Mouse (Mus musculus): ENCODE measurements around the gene Gm20431.

Gene Gm20431

DNA sequence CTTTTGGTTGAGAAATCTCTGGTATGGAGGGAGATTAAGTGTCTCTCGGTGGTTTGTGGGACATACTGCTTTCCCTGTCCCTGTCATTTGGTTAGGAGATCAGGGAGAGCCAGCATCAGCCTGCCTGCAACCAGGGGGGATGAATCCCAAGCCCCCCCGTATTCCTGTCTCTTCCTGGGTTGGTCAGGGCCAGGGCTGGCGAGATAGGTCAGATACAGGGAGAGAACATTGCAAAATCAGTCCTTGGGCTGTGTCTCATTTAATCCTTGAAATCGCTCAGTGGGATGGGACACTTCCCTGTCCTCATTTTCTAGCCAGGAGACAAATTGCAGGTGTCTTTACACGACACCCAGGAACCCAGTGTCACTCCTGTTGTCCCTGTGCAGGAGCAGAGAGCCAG, 38.7 kb upstream of the Gm20431 start:
- Histone ChIP-seq H3K4me1 (replicated peaks; ENCODE audit: low read depth, low read length) (no peaks in the 10 kb centered on the region), H3K27me3 (ENCODE audit: insufficient read depth, low read length) (peaks cover 23% of the 10 kb centered on the region), H3K4me3 (replicated peaks; ENCODE audit: low read length) (no peak overlapping the region), H3K9me3 (ENCODE audit: low read length) (peaks cover 7% of the 10 kb centered on the region), H3K36me3 (ENCODE audit: insufficient read depth, low read length) (no peaks in the 10 kb centered on the region)
- TF ChIP-seq CTCF (conservative IDR thresholded peaks at IDR 0.05; ENCODE audit: low read length), result no peak
- TF ChIP-seq NANOG (IDR thresholded peaks at IDR 0.05; ENCODE audit: borderline replicate concordance, low read length), result no peak
- TF ChIP-seq POU5F1 (IDR thresholded peaks at IDR 0.05; ENCODE audit: borderline replicate concordance, low read length), result no peak

DNA sequence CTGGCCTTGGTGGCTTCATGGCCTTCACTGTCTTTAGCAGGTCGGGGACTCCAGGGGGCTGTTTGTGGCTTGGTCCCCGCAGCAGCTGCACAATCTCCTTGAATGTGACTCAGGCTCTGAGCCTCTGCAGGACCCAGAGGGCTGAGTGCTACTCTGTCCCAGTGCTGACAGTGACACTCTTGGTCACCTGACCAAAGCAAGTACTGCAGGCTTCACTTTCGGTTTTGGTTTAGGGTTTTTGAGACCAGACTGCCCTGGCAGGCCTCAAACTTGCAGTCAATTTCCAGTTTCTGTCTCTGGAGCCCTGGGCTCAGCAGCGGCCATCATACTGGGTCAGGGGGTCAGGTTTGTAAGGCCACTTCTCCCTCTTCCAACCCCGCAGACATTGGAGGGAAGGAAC, 36.6 kb upstream of the Gm20431 start:
- Histone ChIP-seq H3K36me3 (ENCODE audit: insufficient read depth, low read length) (no peaks in the 10 kb centered on the region), H3K4me1 (replicated peaks; ENCODE audit: low read depth, low read length) (no peaks in the 10 kb centered on the region), H3K27me3 (ENCODE audit: insufficient read depth, low read length) (peaks cover 9% of the 10 kb centered on the region), H3K9me3 (ENCODE audit: low read length) (peaks cover 11% of the 10 kb centered on the region), H3K4me3 (replicated peaks; ENCODE audit: low read length) (no peak overlapping the region)
- TF ChIP-seq POU5F1 (IDR thresholded peaks at IDR 0.05; ENCODE audit: borderline replicate concordance, low read length) (no peak), NANOG (IDR thresholded peaks at IDR 0.05; ENCODE audit: borderline replicate concordance, low read length) (no peak), CTCF (conservative IDR thresholded peaks at IDR 0.05; ENCODE audit: low read length) (no peak)

DNA sequence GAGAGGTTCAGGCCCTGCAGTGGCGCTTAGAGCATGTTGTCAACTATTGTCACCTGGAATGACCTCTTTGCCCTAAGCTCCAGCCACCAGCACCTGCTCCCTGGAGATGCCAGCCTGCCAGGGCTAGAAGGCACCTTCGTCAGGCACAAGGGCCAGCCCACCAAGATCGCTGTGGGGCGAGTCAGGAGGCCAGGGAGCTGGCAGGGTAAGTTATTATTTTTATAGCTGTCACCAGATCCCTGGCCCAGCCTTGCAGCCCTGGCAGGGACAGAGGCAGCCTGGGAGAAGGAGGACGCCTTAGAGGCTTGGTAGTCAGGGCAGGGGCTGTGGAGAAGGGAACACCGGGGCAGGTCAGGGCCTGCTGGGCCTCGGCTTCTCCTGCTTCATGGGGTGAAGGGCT, 34.8 kb upstream of the Gm20431 start:
- peaks cover 4% of the 10 kb centered on the region for H3K4me1 ChIP-seq (replicated peaks; ENCODE audit: low read depth, low read length)
- no peak overlapping the region for H3K4me3 ChIP-seq (replicated peaks; ENCODE audit: low read length)
- peaks cover 14% of the 10 kb centered on the region for H3K27me3 ChIP-seq (ENCODE audit: insufficient read depth, low read length)
- TF ChIP-seq POU5F1 (IDR thresholded peaks at IDR 0.05; ENCODE audit: borderline replicate concordance, low read length) (no peak), CTCF (conservative IDR thresholded peaks at IDR 0.05; ENCODE audit: low read length) (no peak), NANOG (IDR thresholded peaks at IDR 0.05; ENCODE audit: borderline replicate concordance, low read length) (no peak)
- H3K9me3 ChIP-seq (ENCODE audit: low read length), result peaks cover 11% of the 10 kb centered on the region
- no peaks in the 10 kb centered on the region for H3K36me3 ChIP-seq (ENCODE audit: insufficient read depth, low read length)

DNA sequence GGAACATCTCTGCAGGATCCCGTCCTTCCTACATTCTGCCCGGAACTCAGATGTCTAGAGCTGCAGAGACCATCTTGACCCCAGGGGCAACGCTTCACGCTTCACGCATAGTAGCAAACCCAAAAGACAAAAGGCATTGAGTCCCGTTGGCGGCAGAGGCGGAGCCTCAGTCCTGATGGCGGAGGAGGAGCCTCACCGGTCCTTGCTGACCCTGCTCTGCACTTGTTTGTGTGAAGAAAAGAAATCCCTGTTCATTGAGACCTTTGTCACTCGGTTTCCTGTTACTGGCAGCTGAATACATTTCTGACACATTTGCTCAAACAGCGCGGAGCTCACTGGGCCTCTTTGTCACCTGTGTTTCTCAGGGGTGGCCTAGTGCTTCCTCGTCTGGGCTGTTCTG, 34.2 kb upstream of the Gm20431 start:
- Histone ChIP-seq H3K9me3 (ENCODE audit: low read length) (peaks cover 11% of the 10 kb centered on the region), H3K4me3 (replicated peaks; ENCODE audit: low read length) (no peak overlapping the region), H3K36me3 (ENCODE audit: insufficient read depth, low read length) (no peaks in the 10 kb centered on the region), H3K27me3 (ENCODE audit: insufficient read depth, low read length) (peaks cover 21% of the 10 kb centered on the region), H3K4me1 (replicated peaks; ENCODE audit: low read depth, low read length) (peaks cover 10% of the 10 kb centered on the region)
- TF ChIP-seq POU5F1 (IDR thresholded peaks at IDR 0.05; ENCODE audit: borderline replicate concordance, low read length) (no peak), CTCF (conservative IDR thresholded peaks at IDR 0.05; ENCODE audit: low read length) (no peak), NANOG (IDR thresholded peaks at IDR 0.05; ENCODE audit: borderline replicate concordance, low read length) (no peak)

GRCm38 (mm10) chr2:167694963-167695362, 33.7 kb upstream of the Gm20431 start:
- TF ChIP-seq POU5F1 (IDR thresholded peaks at IDR 0.05; ENCODE audit: borderline replicate concordance, low read length), result no peak
- TF ChIP-seq NANOG (IDR thresholded peaks at IDR 0.05; ENCODE audit: borderline replicate concordance, low read length), result no peak
- TF ChIP-seq CTCF (conservative IDR thresholded peaks at IDR 0.05; ENCODE audit: low read length), result no peak
- Histone ChIP-seq H3K36me3 (ENCODE audit: insufficient read depth, low read length) (no peaks in the 10 kb centered on the region), H3K9me3 (ENCODE audit: low read length) (peaks cover 11% of the 10 kb centered on the region), H3K4me3 (replicated peaks; ENCODE audit: low read length) (no peak overlapping the region), H3K4me1 (replicated peaks; ENCODE audit: low read depth, low read length) (peaks cover 13% of the 10 kb centered on the region), H3K27me3 (ENCODE audit: insufficient read depth, low read length) (peaks cover 23% of the 10 kb centered on the region)

DNA sequence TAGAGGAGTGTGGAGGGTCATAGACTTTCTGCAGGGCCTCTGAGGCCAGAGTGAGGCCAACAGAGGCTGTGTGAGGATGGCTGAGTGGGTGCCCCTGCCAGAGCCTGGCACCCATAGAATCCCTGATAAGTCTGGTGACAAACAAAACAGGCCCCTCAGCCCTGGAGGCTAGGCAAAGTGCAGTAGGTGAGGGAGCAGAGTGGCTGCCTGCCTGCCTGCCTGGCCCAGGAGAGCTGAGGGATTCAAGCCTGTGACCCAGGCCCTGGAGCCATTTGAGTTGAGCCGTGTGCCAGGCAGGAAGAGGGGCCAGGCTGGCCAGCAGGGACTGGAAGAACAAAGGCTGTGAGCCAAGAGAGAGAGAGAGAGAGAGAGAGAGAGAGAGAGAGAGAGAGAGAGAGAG, 32.9 kb upstream of the Gm20431 start:
- Histone ChIP-seq H3K4me1 (replicated peaks; ENCODE audit: low read depth, low read length) (peaks cover 13% of the 10 kb centered on the region), H3K9me3 (ENCODE audit: low read length) (peaks cover 11% of the 10 kb centered on the region), H3K36me3 (ENCODE audit: insufficient read depth, low read length) (no peaks in the 10 kb centered on the region), H3K4me3 (replicated peaks; ENCODE audit: low read length) (no peak overlapping the region), H3K27me3 (ENCODE audit: insufficient read depth, low read length) (peaks cover 23% of the 10 kb centered on the region)
- TF ChIP-seq POU5F1 (IDR thresholded peaks at IDR 0.05; ENCODE audit: borderline replicate concordance, low read length), result no peak
- no peak for TF ChIP-seq NANOG (IDR thresholded peaks at IDR 0.05; ENCODE audit: borderline replicate concordance, low read length)
- no peak for TF ChIP-seq CTCF (conservative IDR thresholded peaks at IDR 0.05; ENCODE audit: low read length)

DNA sequence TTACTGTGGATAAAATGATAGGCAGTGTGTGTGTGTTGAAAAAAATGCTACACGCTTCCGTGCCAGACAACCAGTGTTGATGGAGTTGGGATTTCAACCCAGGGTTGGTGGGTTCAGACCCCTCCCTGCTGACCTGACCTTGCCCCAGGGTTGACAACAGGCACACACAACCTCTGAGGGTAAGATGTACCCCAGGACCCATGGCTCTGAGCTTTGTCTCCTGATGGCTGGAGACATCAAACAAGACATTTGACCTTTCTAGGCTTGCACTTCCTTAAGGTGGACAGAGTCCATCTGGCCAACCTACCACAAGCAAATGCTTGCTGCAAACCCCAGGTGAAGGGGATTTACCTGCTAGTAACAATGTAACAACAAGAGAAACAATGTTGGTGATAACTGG, 32.2 kb upstream of the Gm20431 start:
- H3K36me3 ChIP-seq (ENCODE audit: insufficient read depth, low read length), result no peaks in the 10 kb centered on the region
- TF ChIP-seq CTCF (conservative IDR thresholded peaks at IDR 0.05; ENCODE audit: low read length) (no peak), POU5F1 (IDR thresholded peaks at IDR 0.05; ENCODE audit: borderline replicate concordance, low read length) (no peak), NANOG (IDR thresholded peaks at IDR 0.05; ENCODE audit: borderline replicate concordance, low read length) (no peak)
- peaks cover 11% of the 10 kb centered on the region for H3K9me3 ChIP-seq (ENCODE audit: low read length)
- peaks cover 23% of the 10 kb centered on the region for H3K27me3 ChIP-seq (ENCODE audit: insufficient read depth, low read length)
- peaks cover 13% of the 10 kb centered on the region for H3K4me1 ChIP-seq (replicated peaks; ENCODE audit: low read depth, low read length)
- no peak overlapping the region for H3K4me3 ChIP-seq (replicated peaks; ENCODE audit: low read length)

GRCm38 (mm10) chr2:167692831-167693230, 31.5 kb upstream of the Gm20431 start:
- Histone ChIP-seq H3K4me1 (replicated peaks; ENCODE audit: low read depth, low read length) (peaks cover 19% of the 10 kb centered on the region), H3K36me3 (ENCODE audit: insufficient read depth, low read length) (no peaks in the 10 kb centered on the region), H3K27me3 (ENCODE audit: insufficient read depth, low read length) (peaks cover 29% of the 10 kb centered on the region), H3K4me3 (replicated peaks; ENCODE audit: low read length) (no peak overlapping the region), H3K9me3 (ENCODE audit: low read length) (peaks cover 11% of the 10 kb centered on the region)
- TF ChIP-seq POU5F1 (IDR thresholded peaks at IDR 0.05; ENCODE audit: borderline replicate concordance, low read length), result no peak
- TF ChIP-seq NANOG (IDR thresholded peaks at IDR 0.05; ENCODE audit: borderline replicate concordance, low read length), result no peak

DNA sequence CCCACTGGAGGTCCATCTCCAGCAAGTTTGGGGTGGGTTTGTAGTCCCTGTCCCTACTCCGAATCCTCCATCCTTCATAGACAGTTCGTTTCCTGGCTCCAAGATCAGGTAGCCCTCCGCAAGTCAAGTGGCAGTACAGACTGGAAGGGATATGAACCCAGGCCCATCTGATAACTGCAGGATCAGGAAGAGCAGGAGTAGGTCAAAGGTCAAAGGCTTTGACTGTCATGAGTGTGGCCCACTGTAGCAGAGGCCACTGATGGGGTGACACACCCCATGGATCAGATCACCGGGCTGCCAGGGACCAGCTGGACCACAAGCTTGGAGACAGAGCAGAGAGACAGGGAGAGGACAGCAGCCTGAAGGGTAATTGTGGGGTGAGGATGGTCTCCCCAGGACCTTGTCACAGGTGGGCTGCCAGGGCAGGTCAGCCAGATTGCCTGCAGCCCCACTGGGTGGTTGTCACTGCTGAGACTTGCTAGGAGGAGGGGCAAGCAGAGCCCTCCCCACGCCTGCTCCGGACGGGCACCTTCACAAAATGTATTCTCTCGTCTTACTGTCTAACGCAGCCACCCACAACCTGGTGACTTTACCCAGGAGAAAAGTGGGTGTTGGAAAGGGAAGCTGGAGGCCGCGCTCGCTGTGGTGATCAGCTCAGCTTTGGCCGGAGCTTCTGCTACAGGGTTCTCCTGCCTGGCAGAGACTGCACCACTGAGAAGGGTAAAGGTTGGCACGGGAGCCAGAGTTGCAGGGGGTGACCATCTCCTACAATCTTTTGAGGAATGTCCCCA, 30.8 kb upstream of the Gm20431 start:
- Histone ChIP-seq H3K27me3 (ENCODE audit: insufficient read depth, low read length) (peaks cover 37% of the 10 kb centered on the region), H3K4me1 (replicated peaks; ENCODE audit: low read depth, low read length) (peaks cover 26% of the 10 kb centered on the region), H3K4me3 (replicated peaks; ENCODE audit: low read length) (no peak overlapping the region), H3K36me3 (ENCODE audit: insufficient read depth, low read length) (no peaks in the 10 kb centered on the region), H3K9me3 (ENCODE audit: low read length) (peaks cover 11% of the 10 kb centered on the region)
- TF ChIP-seq NANOG (IDR thresholded peaks at IDR 0.05; ENCODE audit: borderline replicate concordance, low read length) (no peak), CTCF (conservative IDR thresholded peaks at IDR 0.05; ENCODE audit: low read length) (no peak), POU5F1 (IDR thresholded peaks at IDR 0.05; ENCODE audit: borderline replicate concordance, low read length) (no peak)
